Mouse (Mus musculus) left cerebral cortex, postnatal 4 days (tissue): ENCODE measurements around the gene Enpp1. TPM values are rescaled to one million over a fixed set of nuclear protein-coding genes. Genes with fewer than 3 reads are reported as not detected.

ENCODE experiments used
- DNase-seq: peaks from one replicate; pipeline ENCODE4 v3.0.0-alpha.2; 2022
- intact Hi-C: fragments of 180-260 bp; cut with DNase I; formaldehyde crosslinking; loops from one replicate; pipeline ENCODE4 v1.15.1; 2025
- total RNA-seq, 2 experiments: library from RNA; stranded (reverse); gene quantifications; 2 replicates each; pipeline ENCODE4 v1.2.3; 2021

The Enpp1 gene
- total RNA-seq, 2 experiments from 2014 or later, result 4.2 to 4.8 TPM

GRCm38 (mm10) chr10:24603727-24604126 is 108.2 kb downstream of the Enpp1 start:
- DNase-seq, result no peak
- intact Hi-C loops, result no loop called here

GRCm38 (mm10) chr10:24603035-24603434 is 108.9 kb downstream of the Enpp1 start:
- DNase-seq, result no peak
- intact Hi-C loops, result no loop called here

- no peak for DNase-seq
- intact Hi-C loops, result no loop called here
Observed at GRCm38 (mm10) chr10:24599802-24600201, 112.2 kb downstream of the Enpp1 start.

GRCm38 (mm10) chr10:24598693-24599092 is 113.3 kb downstream of the Enpp1 start:
- intact Hi-C loops, result no loop called here
- no peak for DNase-seq

GRCm38 (mm10) chr10:24597789-24598188 is 114.2 kb downstream of the Enpp1 start:
- DNase-seq, result no peak
- intact Hi-C loops, result no loop called here

GRCm38 (mm10) chr10:24596869-24597339 is 115.1 kb downstream of the Enpp1 start:
- intact Hi-C loops, result no loop called here
- no peak for DNase-seq

GRCm38 (mm10) chr10:24596003-24596868 is 115.7 kb downstream of the Enpp1 start:
- intact Hi-C loops, result no loop called here
- DNase-seq, result peak; percentile 65

GRCm38 (mm10) chr10:24595250-24596002 is 116.5 kb downstream of the Enpp1 start, which contains the start of gene Ccn2:
TSS of gene Ccn2 (plus strand) at chr10:24595442.
- peak; percentile 38 for DNase-seq
- intact Hi-C loops, result no loop called here

GRCm38 (mm10) chr10:24593556-24593955 is 118.4 kb downstream of the Enpp1 start:
- intact Hi-C loops, result no loop called here
- DNase-seq, result no peak

GRCm38 (mm10) chr10:24592969-24593368 is 119.0 kb downstream of the Enpp1 start:
- intact Hi-C loops, result no loop called here

GRCm38 (mm10) chr10:24592318-24592717 is 119.6 kb downstream of the Enpp1 start:
- intact Hi-C loops, result no loop called here
- no peak for DNase-seq

More at GRCm38 (mm10) chr10:24592969-24593368, 119.0 kb downstream of the Enpp1 start:
- no peak for DNase-seq

GRCm38 (mm10) chr10:24591741-24592140 is 120.2 kb downstream of the Enpp1 start:
- intact Hi-C loops, result no loop called here
- DNase-seq, result no peak

GRCm38 (mm10) chr10:24591136-24591535 is 120.8 kb downstream of the Enpp1 start:
- intact Hi-C loops, result no loop called here

GRCm38 (mm10) chr10:24590546-24590945 is 121.4 kb downstream of the Enpp1 start:
- intact Hi-C loops, result no loop called here
- DNase-seq, result no peak

More at GRCm38 (mm10) chr10:24591136-24591535, 120.8 kb downstream of the Enpp1 start:
- peak; percentile 81 for DNase-seq

GRCm38 (mm10) chr10:24589238-24589637 is 122.7 kb downstream of the Enpp1 start:
- intact Hi-C loops, result no loop called here
- DNase-seq, result no peak

GRCm38 (mm10) chr10:24588824-24589223 is 123.1 kb downstream of the Enpp1 start:
- intact Hi-C loops, result no loop called here
- no peak for DNase-seq

Other genes with a start within 250 kb of the Enpp1 start
- 10 to 100 TPM; 26.6 to 28.2 TPM for gene Ccn2, start 116.7 kb downstream of the Enpp1 start, total RNA-seq
- gene Enpp3, start 130.7 kb upstream of the Enpp1 start, total RNA-seq, result 1 to 10 TPM in 1 of 2 experiments, under 1 TPM in 1; 0.97 to 1.8 TPM
- gene Med23, start 157.8 kb upstream of the Enpp1 start, total RNA-seq, result 10 to 100 TPM; 36.6 to 43.1 TPM
- not detected for gene Arg1, start 215.3 kb upstream of the Enpp1 start, total RNA-seq